Mouse (Mus musculus) cerebellum, postnatal 4 days (tissue): ENCODE results near the gene Dlk1.
"Not testable (repeated sequence)": the region's sequence is repeated elsewhere in the genome, so short reads cannot be mapped to it uniquely, and the experiment has no call there.

Source experiments
- DNase-seq, 2 experiments: peaks; one replicate each; pipeline ENCODE4 v3.0.0; 2022; ENCODE audit warnings: low spot score in 2 of 2, mixed read lengths in 1 of 2

The Dlk1 gene

GRCm38 (mm10) chr12:109474187-109474606, 21.6 kb downstream of the Dlk1 start:
- no peak for DNase-seq

GRCm38 (mm10) chr12:109475501-109475900, 22.9 kb downstream of the Dlk1 start:
- DNase-seq = no peak

- DNase-seq = not testable (repeated sequence)
Measured at GRCm38 (mm10) chr12:109486525-109486924, 33.9 kb downstream of the Dlk1 start.

- DNase-seq = no peak
Measured at GRCm38 (mm10) chr12:109491701-109492100, 39.1 kb downstream of the Dlk1 start.

GRCm38 (mm10) chr12:109493381-109493780, 40.8 kb downstream of the Dlk1 start:
- DNase-seq = no peak

- DNase-seq = no peak
Measured at GRCm38 (mm10) chr12:109495016-109495644, 42.5 kb downstream of the Dlk1 start.

- DNase-seq = no peak
Measured at GRCm38 (mm10) chr12:109496397-109496796, 43.8 kb downstream of the Dlk1 start.

GRCm38 (mm10) chr12:109500992-109501391, 48.4 kb downstream of the Dlk1 start:
- no peak for DNase-seq

- DNase-seq = no peak
Measured at GRCm38 (mm10) chr12:109502360-109503040, 49.9 kb downstream of the Dlk1 start.

GRCm38 (mm10) chr12:109507693-109508092, 55.1 kb downstream of the Dlk1 start:
- DNase-seq = no peak

GRCm38 (mm10) chr12:109508495-109509454, 56.2 kb downstream of the Dlk1 start:
- no peak for DNase-seq

GRCm38 (mm10) chr12:109509531-109510137, 57.0 kb downstream of the Dlk1 start:
- DNase-seq = no peak

GRCm38 (mm10) chr12:109510247-109510646, 57.6 kb downstream of the Dlk1 start:
- DNase-seq = no peak

GRCm38 (mm10) chr12:109511456-109511855, 58.8 kb downstream of the Dlk1 start:
- no peak for DNase-seq

GRCm38 (mm10) chr12:109512151-109512907, 59.7 kb downstream of the Dlk1 start:
- no peak for DNase-seq
